Mouse (Mus musculus): ENCODE results near the gene Dop1a. TPM values are rescaled to one million over a fixed set of nuclear protein-coding genes. Genes with fewer than 3 reads are reported as not detected.

Dop1a gene
- polyA plus RNA-seq, 1 experiment from 2014 or later, result 12.5 TPM

DNA sequence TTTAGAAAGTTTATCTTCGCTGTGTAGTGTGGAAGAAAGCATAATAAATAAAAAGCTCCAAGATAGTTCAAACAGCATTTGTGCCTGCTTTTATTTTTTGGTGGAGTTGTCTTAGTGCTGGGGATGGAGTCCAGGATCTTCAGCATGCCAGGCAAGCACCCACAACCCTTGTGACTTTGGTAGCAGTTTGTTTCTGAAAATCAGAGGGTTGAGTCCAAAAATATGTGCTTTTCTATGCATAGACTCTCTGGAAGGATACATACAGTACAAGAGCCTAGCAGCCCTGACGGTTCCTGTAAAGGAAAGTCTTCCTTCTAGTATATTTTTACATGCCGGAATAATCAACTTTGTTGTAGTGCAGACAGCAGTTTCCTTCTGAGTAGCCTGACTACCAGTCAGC is 83.8 kb downstream of the Dop1a start:
- WGBS, result 91% methylated on average over 3 of the region's 3 CpGs
- H3K27me3 ChIP-seq (replicated peaks; ENCODE audit: insufficient read depth, low read length), result no peaks in the 10 kb centered on the region
- H3K4me2 ChIP-seq (replicated peaks; ENCODE audit: low read depth, low read length), result no peak overlapping the region
- TF ChIP-seq CTCF (IDR thresholded peaks at IDR 0.05) (no peak), EP300 (IDR thresholded peaks at IDR 0.05) (no peak)
- no peak overlapping the region for H3K4me3 ChIP-seq (ENCODE audit: low read depth, low read length)
- peaks cover 19% of the 10 kb centered on the region; the same call in 1 of the 2 replicates for H3K36me3 ChIP-seq (ENCODE audit: insufficient read depth, low read length)
- H3K27ac ChIP-seq (ENCODE audit: low read length), result no peak overlapping the region
- H3K4me1 ChIP-seq (ENCODE audit: insufficient read depth, low read depth, low read length), result no peaks in the 10 kb centered on the region
- H3K9ac ChIP-seq (replicated peaks; ENCODE audit: low read depth), result no peak overlapping the region
- ATAC-seq (no peak), DNase-seq (ENCODE audit: low spot score) (no peak)
- H3K9me3 ChIP-seq (ENCODE audit: low read length), result no peaks in the 10 kb centered on the region

DNA sequence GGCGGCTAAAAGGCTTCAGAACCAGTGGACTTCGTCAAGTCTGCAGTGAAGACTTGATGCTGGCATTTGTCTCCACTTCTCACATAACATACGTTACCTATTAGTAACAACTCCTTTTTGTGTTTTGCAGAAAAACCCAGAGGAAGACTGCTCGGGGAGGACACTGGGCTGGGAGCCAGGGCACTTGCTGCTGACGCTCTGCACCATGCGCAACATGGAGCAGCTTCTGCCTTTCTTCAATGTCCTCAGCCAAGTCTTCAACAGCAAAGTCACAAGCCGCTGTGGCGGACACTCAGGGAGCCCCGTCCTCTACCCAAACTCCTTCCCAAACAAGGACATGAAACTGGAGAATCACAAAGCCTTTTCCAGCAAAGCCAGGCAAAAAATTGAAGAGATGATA is 86.9 kb downstream of the Dop1a start:
- no peak for ATAC-seq

DNA sequence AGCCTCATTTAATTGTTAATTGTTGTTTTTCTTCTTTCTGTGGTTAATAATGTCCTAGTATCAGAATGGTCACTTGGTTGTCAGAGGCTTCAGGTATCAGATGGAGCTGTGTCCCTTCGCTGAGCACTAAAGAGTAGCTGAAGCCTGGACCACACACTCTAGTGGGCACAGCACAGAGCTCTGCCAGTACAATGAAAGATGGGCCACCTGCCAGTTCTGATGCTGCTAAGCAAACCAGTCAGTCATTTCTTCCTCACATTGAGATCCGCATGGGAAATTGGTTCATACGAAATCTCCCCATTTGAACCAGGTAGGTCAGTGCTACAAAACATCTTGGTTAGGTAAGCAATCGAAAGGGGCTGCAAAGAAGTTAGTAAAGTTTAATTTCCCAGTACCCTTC is 87.7 kb downstream of the Dop1a start:
- no peak overlapping the region for H3K4me2 ChIP-seq (replicated peaks; ENCODE audit: low read depth, low read length)
- H3K4me1 ChIP-seq (ENCODE audit: insufficient read depth, low read depth, low read length), result no peaks in the 10 kb centered on the region
- H3K9me3 ChIP-seq (ENCODE audit: low read length), result no peaks in the 10 kb centered on the region
- ATAC-seq, result no peak
- no peak for TF ChIP-seq EP300 (IDR thresholded peaks at IDR 0.05)
- no peak for TF ChIP-seq CTCF (IDR thresholded peaks at IDR 0.05)
- no peak for DNase-seq (ENCODE audit: low spot score)
- no peak overlapping the region for H3K4me3 ChIP-seq (ENCODE audit: low read depth, low read length)
- H3K36me3 ChIP-seq (ENCODE audit: insufficient read depth, low read length), result peaks cover 14% of the 10 kb centered on the region; the same call in 1 of the 2 replicates
- 94% methylated on average over 4 of the region's 4 CpGs for WGBS
- H3K27ac ChIP-seq (ENCODE audit: low read length), result no peak overlapping the region
- H3K9ac ChIP-seq (replicated peaks; ENCODE audit: low read depth), result no peak overlapping the region
- H3K27me3 ChIP-seq (replicated peaks; ENCODE audit: insufficient read depth, low read length), result no peaks in the 10 kb centered on the region

More for the DNA sequence above, 86.9 kb downstream of the Dop1a start:
- Histone ChIP-seq H3K4me1 (ENCODE audit: insufficient read depth, low read depth, low read length) (no peaks in the 10 kb centered on the region), H3K36me3 (ENCODE audit: insufficient read depth, low read length) (peaks cover 15% of the 10 kb centered on the region; the same call in 1 of the 2 replicates), H3K27ac (ENCODE audit: low read length) (no peak overlapping the region), H3K9me3 (ENCODE audit: low read length) (no peaks in the 10 kb centered on the region), H3K4me2 (replicated peaks; ENCODE audit: low read depth, low read length) (no peak overlapping the region), H3K27me3 (replicated peaks; ENCODE audit: insufficient read depth, low read length) (no peaks in the 10 kb centered on the region), H3K4me3 (ENCODE audit: low read depth, low read length) (no peak overlapping the region), H3K9ac (replicated peaks; ENCODE audit: low read depth) (no peak overlapping the region)
- TF ChIP-seq EP300 (IDR thresholded peaks at IDR 0.05), result no peak
- DNase-seq (ENCODE audit: low spot score), result no peak
- 85% methylated on average over 9 of the region's 9 CpGs for WGBS

DNA sequence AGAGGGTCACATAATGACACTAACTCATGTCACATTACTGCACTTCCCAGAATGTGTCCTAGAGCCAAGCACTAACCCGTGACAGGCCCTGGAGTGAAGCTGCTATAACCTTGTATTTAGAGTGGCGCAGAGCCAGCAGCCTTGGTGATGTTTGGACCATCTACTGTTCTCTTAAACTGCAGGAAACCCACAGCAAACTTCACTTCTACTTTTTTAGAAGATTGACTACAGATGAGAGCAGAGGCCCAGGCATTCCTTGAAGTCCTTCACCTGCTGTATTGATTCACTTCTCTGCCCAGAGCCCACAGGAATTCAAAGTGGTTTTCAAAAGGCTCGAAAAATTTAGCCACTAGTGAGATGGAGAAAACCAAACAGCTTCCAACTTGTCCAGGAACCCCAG is 93.6 kb downstream of the Dop1a start:
- Histone ChIP-seq H3K9me3 (ENCODE audit: low read length) (no peaks in the 10 kb centered on the region), H3K4me1 (ENCODE audit: insufficient read depth, low read depth, low read length) (no peaks in the 10 kb centered on the region), H3K4me2 (replicated peaks; ENCODE audit: low read depth, low read length) (no peak overlapping the region), H3K27ac (ENCODE audit: low read length) (no peak overlapping the region), H3K36me3 (ENCODE audit: insufficient read depth, low read length) (0 out of 2 replicates have a peak, but pooled peaks cover 6% of the 10 kb centered on the region), H3K9ac (replicated peaks; ENCODE audit: low read depth) (no peak overlapping the region), H3K27me3 (replicated peaks; ENCODE audit: insufficient read depth, low read length) (no peaks in the 10 kb centered on the region), H3K4me3 (ENCODE audit: low read depth, low read length) (no peak overlapping the region)
- peak; percentile 92 for ATAC-seq
- WGBS, result 60% methylated on average over 3 of the region's 3 CpGs
- peak; percentile 75 for DNase-seq (ENCODE audit: low spot score)
- no peak for TF ChIP-seq CTCF (IDR thresholded peaks at IDR 0.05)
- TF ChIP-seq EP300 (IDR thresholded peaks at IDR 0.05), result peak; percentile 68

DNA sequence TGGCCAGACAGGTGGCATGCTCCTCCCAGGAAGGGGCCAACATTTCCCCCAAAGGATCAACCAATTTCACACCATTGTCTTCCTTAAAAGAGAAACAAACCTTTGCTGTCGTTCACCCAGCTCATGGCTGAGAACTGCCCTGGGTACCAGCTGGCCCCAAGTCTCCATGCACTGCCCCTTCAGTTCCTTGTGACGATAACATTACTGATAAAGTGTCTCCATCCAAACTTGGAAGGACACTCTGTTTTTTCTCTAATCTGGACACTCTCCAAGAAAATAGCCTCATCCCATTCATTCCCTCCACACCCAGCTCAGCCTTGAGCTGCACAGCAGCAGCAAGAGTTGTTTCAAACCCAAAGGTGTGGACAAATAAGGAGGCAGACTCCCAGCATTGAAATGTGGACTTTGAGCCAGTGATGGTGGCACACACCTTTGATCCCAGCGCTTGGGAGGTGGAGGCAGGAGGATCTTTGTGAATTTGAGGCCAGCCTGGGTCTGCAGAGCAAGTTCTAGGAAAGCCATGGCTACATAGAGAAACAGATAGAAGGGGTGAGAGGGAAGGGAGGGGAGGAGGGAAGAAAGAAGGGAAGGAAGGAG is 102.5 kb downstream of the Dop1a start:
- no peak overlapping the region for H3K9ac ChIP-seq (replicated peaks; ENCODE audit: low read depth)

DNA sequence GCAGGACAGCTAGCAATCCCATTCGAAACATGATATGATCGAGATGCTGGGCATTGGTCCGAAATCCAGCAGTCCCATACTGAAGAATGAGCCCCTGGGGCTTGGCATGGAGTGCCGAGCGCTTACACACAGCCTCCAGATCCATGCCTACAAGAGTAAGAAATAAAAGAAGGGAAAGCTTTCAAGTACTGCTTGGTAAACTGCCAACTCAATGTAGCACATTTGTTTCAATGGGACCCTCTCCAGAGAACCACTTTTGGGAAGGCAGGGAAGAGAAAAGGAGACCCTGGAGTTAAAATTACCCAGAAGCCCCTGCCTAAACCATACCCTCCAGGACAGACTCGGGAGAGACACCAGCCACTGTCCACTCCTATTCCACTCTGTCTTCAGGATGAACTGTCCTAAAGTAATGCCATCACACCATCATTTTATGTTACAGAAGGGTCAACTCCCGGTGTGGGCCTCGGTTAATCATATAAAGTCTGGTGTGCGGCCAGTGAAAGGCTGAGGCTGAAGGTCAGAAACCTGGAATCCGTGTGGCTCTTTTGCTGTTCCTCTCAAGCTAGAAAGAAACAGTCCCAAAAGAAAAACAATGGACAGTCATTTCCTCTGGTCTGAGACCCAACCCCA is 103.4 kb downstream of the Dop1a start:
- Histone ChIP-seq H3K9me3 (ENCODE audit: low read length) (no peaks in the 10 kb centered on the region), H3K27me3 (replicated peaks; ENCODE audit: insufficient read depth, low read length) (no peaks in the 10 kb centered on the region), H3K9ac (replicated peaks; ENCODE audit: low read depth) (no peak overlapping the region), H3K36me3 (ENCODE audit: insufficient read depth, low read length) (0 out of 2 replicates have a peak, but pooled peaks cover 6% of the 10 kb centered on the region), H3K4me1 (ENCODE audit: insufficient read depth, low read depth, low read length) (peaks cover 5% of the 10 kb centered on the region; the same call in 1 of the 2 replicates), H3K4me2 (replicated peaks; ENCODE audit: low read depth, low read length) (peak overlapping the region; percentile 99), H3K27ac (ENCODE audit: low read length) (no peak overlapping the region), H3K4me3 (ENCODE audit: low read depth, low read length) (peak overlapping the region; percentile 72; the same call in 1 of the 2 replicates)
- DNase-seq (ENCODE audit: low spot score) (no peak), ATAC-seq (no peak)
- 67% methylated on average over 10 of the region's 10 CpGs for WGBS
- TF ChIP-seq EP300 (IDR thresholded peaks at IDR 0.05) (no peak), CTCF (IDR thresholded peaks at IDR 0.05) (no peak)

More for the DNA sequence above, 102.5 kb downstream of the Dop1a start:
- Histone ChIP-seq H3K9me3 (ENCODE audit: low read length) (no peaks in the 10 kb centered on the region), H3K27me3 (replicated peaks; ENCODE audit: insufficient read depth, low read length) (no peaks in the 10 kb centered on the region), H3K4me2 (replicated peaks; ENCODE audit: low read depth, low read length) (no peak overlapping the region), H3K36me3 (ENCODE audit: insufficient read depth, low read length) (0 out of 2 replicates have a peak, but pooled peaks cover 6% of the 10 kb centered on the region), H3K27ac (ENCODE audit: low read length) (no peak overlapping the region), H3K4me1 (ENCODE audit: insufficient read depth, low read depth, low read length) (peaks cover 5% of the 10 kb centered on the region; the same call in 1 of the 2 replicates), H3K4me3 (ENCODE audit: low read depth, low read length) (no peak overlapping the region)
- no peak for TF ChIP-seq CTCF (IDR thresholded peaks at IDR 0.05)
- TF ChIP-seq EP300 (IDR thresholded peaks at IDR 0.05), result no peak
- ATAC-seq, result no peak
- WGBS, result 63% methylated on average over 3 of the region's 3 CpGs
- DNase-seq (ENCODE audit: low spot score), result peak; percentile 21

All from lung, postnatal 0 days (tissue).